8 mouse cellular contexts compared by ENCODE assay signal in genomic region chr16:10838487-10839245, GRCm38 (mm10). TPM values are rescaled to one million over a fixed set of nuclear protein-coding genes. Genes with fewer than 3 reads are reported as not detected.
A peak's percentile ranks its signal among the peaks of the same experiment; 100 is the strongest.
DNase-seq lines count a peak whose midpoint lies in the region; ATAC-seq lines count a peak whose summit lies in the region.

No protein-coding gene starts in this region.

- H3K9me3 ChIP-seq in heart, embryonic 15.5 days (replicated peaks), result no peaks in the 10 kb centered on the region
- H3K9me3 ChIP-seq in midbrain, embryonic 16.5 days (replicated peaks; ENCODE audit: control insufficient read depth, low read length, poor library complexity, severe bottlenecking), result no peaks in the 10 kb centered on the region

- peak; percentile 55; the same call in 1 of the 2 replicates for ATAC-seq in heart, embryonic 15.5 days (replicated peaks; ENCODE audit: insufficient number of reproducible peaks, insufficient read depth, low FRiP score, low read depth)
- ATAC-seq in common myeloid progenitor, adult 5-6 weeks (replicated peaks; ENCODE audit: low read depth, poor library complexity, severe bottlenecking), result peak; percentile 63
- no peak for ATAC-seq in midbrain, embryonic 16.5 days

- WGBS in heart, embryonic 15.5 days, result 31% methylated on average over 10 of the region's 10 CpGs
- 48% methylated on average over 9 of the region's 10 CpGs for whole genome bisulfite sequencing in midbrain, embryonic 16.5 days

- no peak overlapping the region for H3K4me3 ChIP-seq in heart, embryonic 15.5 days
- no peak overlapping the region for H3K4me3 ChIP-seq in midbrain, embryonic 16.5 days (ENCODE audit: low read depth, low read length)

- H3K36me3 ChIP-seq in heart, embryonic 15.5 days, result no peaks in the 10 kb centered on the region
- no peaks in the 10 kb centered on the region for H3K36me3 ChIP-seq in midbrain, embryonic 16.5 days (ENCODE audit: control insufficient read depth, insufficient read depth, low read length)

- H3K4me2 ChIP-seq in heart, embryonic 15.5 days, result peak overlapping the region; percentile 35
- H3K4me2 ChIP-seq in midbrain, embryonic 16.5 days (ENCODE audit: low read length), result no peak overlapping the region

- H3K27ac ChIP-seq in heart, embryonic 15.5 days, result peak overlapping the region; percentile 82
- no peak overlapping the region for H3K27ac ChIP-seq in midbrain, embryonic 16.5 days (ENCODE audit: low read length)

- no peak overlapping the region for H3K9ac ChIP-seq in heart, embryonic 15.5 days
- H3K9ac ChIP-seq in midbrain, embryonic 16.5 days (ENCODE audit: low read depth, low read length), result no peak overlapping the region

- no peaks in the 10 kb centered on the region for H3K27me3 ChIP-seq in heart, embryonic 15.5 days
- H3K27me3 ChIP-seq in midbrain, embryonic 16.5 days (ENCODE audit: control insufficient read depth, insufficient read depth, low read depth, low read length), result no peaks in the 10 kb centered on the region

- DNase-seq in heart, adult 18-20 months, result no peak
- peak; percentile 31 for DNase-seq in kidney, postnatal 14 days
- peak; percentile 27 for DNase-seq in mesoderm, embryonic 11.5 days (ENCODE audit: low read depth, low spot score)
- DNase-seq in cerebellum, adult 8-10 months, result no peak
- no peak for DNase-seq in c-Kit-positive CD71-positive TER-119-positive erythroid progenitor cells, embryonic 14.5 days (ENCODE audit: low spot score)

- H3K4me1 ChIP-seq in heart, embryonic 15.5 days (replicated peaks), result peaks cover 52% of the 10 kb centered on the region
- peaks cover 10% of the 10 kb centered on the region for H3K4me1 ChIP-seq in midbrain, embryonic 16.5 days (ENCODE audit: control insufficient read depth, insufficient read depth, low read length)

RNA-seq across cellular contexts. Expression of gene Rmi2, which starts 3.8 kb away (rescaled TPM):
- polyA plus RNA-seq in heart, embryonic 15.5 days (2015; fragmentation: Nextera tagmentation; extraction: Ambion mirVana), result 2.1 and 3.5 TPM in 2 replicates
- under 1 TPM; 0.27 to 0.33 TPM for total RNA-seq in heart, adult 18-20 months (2021)
- 5.9 and 8.3 TPM in 2 replicates for total RNA-seq in common myeloid progenitor, adult 5-6 weeks (2017)
- polyA plus RNA-seq in midbrain, embryonic 16.5 days (2015; fragmentation: Nextera tagmentation; extraction: Ambion mirVana), result 0.31 and 0.39 TPM in 2 replicates

RNA-seq across cellular contexts. Expression of gene Gm11172, which starts 26.0 kb away (rescaled TPM):
- not detected in 2 replicates for polyA plus RNA-seq in heart, embryonic 15.5 days (2015; fragmentation: Nextera tagmentation; extraction: Ambion mirVana)
- total RNA-seq in heart, adult 18-20 months (2021), result not detected
- not detected in 2 replicates for total RNA-seq in common myeloid progenitor, adult 5-6 weeks (2017)
- polyA plus RNA-seq in midbrain, embryonic 16.5 days (2015; fragmentation: Nextera tagmentation; extraction: Ambion mirVana), result not detected in 2 replicates

RNA-seq across cellular contexts. Expression of gene Prm1, which starts 33.0 kb away (rescaled TPM):
- 0.30 TPM in 1 of 2 replicates, not detected in the other for polyA plus RNA-seq in heart, embryonic 15.5 days (2015; fragmentation: Nextera tagmentation; extraction: Ambion mirVana)
- total RNA-seq in heart, adult 18-20 months (2021), result not detected
- total RNA-seq in common myeloid progenitor, adult 5-6 weeks (2017), result not detected in 2 replicates
- 0.46 and 0.70 TPM in 2 replicates for polyA plus RNA-seq in midbrain, embryonic 16.5 days (2015; fragmentation: Nextera tagmentation; extraction: Ambion mirVana)

RNA-seq across cellular contexts. Expression of gene Prm2, which starts 42.7 kb away (rescaled TPM):
- polyA plus RNA-seq in heart, embryonic 15.5 days (2015; fragmentation: Nextera tagmentation; extraction: Ambion mirVana), result not detected in 2 replicates
- not detected for total RNA-seq in heart, adult 18-20 months (2021)
- not detected in 2 replicates for total RNA-seq in common myeloid progenitor, adult 5-6 weeks (2017)
- not detected in 2 replicates for polyA plus RNA-seq in midbrain, embryonic 16.5 days (2015; fragmentation: Nextera tagmentation; extraction: Ambion mirVana)

RNA-seq across cellular contexts. Expression of gene Prm3, which starts 48.0 kb away (rescaled TPM):
- not detected in 2 replicates for polyA plus RNA-seq in heart, embryonic 15.5 days (2015; fragmentation: Nextera tagmentation; extraction: Ambion mirVana)
- not detected for total RNA-seq in heart, adult 18-20 months (2021)
- not detected in 2 replicates for total RNA-seq in common myeloid progenitor, adult 5-6 weeks (2017)
- polyA plus RNA-seq in midbrain, embryonic 16.5 days (2015; fragmentation: Nextera tagmentation; extraction: Ambion mirVana), result not detected in 2 replicates

Comparison
In these comparisons a context has a peak if more than half of its experiments do, and no peak if none do; other contexts are left out.
1. DNase-seq: peak in kidney, postnatal 14 days (single experiment) and mesoderm, embryonic 11.5 days (single experiment); none in heart, adult 18-20 months (0 of 2), cerebellum, adult 8-10 months (single experiment) and c-Kit-positive CD71-positive TER-119-positive erythroid progenitor cells, embryonic 14.5 days (single experiment).